Mouse (Mus musculus) c-Kit-negative CD71-positive TER-119-positive erythroid progenitor cells, embryonic 14.5 days (primary cell): ENCODE results near the gene Tcstv1.
"Not testable (repeated sequence)": the region's sequence is repeated elsewhere in the genome, so short reads cannot be mapped to it uniquely, and the experiment has no call there.

Source experiments
- DNase-seq: peaks from one replicate; pipeline ENCODE4 v3.0.0-alpha.2; 2013; ENCODE audit warnings: low read depth, low spot score

Tcstv1 gene

DNA sequence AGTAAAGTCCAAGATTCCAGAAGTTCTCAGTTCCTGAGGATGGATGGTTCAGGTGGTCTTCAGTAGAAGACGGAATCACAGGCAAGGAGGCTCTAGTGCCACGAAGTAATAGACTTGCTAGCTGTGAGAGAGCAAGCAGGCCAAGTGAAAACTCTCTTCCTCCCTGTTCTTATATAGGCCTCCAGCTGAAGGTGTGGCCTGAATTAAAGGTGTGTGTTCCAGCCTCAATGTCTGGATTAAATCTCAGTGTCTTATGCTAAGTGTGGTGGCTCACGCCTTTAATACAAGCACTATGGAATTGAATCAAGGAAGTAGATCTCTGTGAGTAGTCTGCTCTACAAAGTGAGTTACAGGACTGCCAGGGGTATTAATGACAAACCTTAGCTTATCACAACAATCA, at the start of gene Tcstv1:
TSS of gene Tcstv1 (minus strand) at position 101 of the 400 bp plus-strand sequence.
- not testable (repeated sequence) for DNase-seq

DNA sequence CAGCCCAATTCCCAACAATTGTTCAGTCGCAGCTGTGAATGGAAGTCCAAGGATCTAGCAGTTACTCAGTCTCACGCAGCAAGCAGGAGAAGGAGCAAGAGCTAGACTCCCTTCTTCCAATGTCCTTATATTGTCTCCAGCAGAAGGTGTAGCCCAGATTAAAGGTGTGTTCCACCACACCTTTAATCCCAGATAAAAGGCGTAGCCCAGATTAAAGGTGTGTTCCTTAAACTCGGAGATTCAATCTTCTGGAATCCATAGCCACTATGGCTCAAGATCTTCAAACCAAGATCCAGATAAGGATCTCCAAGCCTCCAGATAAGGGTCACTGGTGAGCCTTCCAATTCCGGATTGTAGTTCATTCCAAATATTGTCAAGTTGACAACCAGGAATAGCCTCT, 34.6 kb upstream of the Tcstv1 start, which contains the start of gene Gm21761:
TSS of gene Gm21761 (minus strand) at position 101 of the 400 bp plus-strand sequence.
- DNase-seq, result not testable (repeated sequence)

DNA sequence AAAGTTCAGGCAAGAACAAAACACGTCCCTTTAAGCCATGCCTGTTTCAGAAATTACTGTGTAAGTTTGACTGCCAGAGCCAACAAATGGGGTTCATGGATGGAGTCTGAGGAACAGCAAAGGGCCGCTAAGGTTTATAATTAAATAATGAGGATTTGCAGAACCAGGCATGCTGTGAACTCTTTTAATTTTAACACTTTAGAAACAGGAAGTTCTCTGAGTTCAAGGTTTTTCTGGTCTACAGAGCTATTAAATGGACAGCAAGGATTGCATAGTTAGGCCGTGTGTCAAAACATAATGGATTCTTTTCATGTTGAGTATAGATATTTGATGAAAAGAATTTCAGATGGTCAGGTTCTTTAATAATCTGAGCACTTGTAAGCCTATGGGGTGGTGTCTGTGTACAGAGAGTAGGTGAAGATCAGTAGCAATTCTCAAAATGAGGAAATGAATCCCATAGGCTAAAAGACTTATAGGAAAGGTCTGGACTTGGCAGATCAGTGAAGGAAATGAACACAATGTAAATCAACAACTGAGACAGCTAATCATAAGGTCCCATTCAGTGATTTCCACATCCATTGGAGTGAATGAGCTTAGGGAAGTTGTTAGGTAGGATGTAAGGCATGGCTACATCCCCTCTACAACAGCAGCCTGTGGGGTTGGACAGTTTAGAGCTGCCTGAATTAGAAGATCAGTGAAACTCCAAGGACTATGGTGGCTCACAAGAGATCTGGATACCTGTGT, 30.2 kb upstream of the Tcstv1 start:
- DNase-seq, result not testable (repeated sequence)

DNA sequence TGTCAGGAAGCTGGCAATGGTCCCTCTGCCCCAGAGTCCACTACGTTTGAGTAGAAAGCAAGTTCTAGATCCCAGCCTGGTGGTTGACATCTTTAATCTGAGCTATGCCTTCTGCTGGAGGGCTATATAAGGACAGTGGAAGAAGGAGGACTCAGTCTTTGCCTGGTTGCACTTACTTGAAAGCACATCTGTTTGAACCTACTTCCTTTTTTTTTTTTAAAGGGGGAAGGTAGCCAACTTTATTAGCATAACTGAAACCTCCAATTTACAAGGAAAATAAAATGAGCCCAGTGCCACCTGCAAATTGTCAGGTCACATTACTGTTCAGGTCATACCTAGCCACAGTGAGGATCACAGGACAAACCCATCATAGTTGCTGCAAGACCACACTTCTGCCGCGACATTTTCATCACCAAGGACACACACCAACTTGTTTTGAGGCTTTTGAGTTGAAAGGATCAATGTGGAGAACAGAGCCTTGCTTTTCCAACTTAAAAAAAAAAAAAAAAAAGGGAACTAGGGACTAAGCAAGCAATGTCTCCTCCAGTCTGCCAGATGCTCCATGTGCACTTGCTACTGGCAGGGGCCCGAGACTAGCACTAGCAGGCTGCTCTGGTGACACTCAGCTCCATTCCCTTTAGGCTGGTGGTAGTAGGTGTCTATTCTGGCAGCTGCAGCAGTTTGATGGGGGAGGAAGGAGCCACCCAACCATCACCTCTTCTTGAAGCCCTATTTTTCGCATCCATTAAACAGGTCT, 22.6 kb upstream of the Tcstv1 start:
- not testable (repeated sequence) for DNase-seq

DNA sequence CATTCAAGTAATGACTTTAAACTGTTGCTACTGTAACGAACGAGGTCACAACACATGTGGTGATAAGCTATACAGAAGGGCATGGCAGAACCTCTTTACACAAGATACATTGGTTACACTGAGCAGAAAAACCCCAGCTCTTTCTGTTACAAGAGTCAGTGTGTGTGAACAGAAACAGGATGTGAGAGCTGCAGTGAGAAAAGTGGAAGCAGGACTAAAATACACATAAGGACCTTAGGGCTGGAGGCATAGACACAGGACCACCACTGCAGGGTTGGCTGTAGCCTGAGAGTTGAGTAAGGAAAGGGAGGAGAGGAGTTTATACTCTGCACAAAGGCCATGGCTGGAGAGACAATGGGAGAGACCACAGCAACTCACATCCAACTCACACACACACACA, 21.9 kb upstream of the Tcstv1 start:
- DNase-seq, result not testable (repeated sequence)

DNA sequence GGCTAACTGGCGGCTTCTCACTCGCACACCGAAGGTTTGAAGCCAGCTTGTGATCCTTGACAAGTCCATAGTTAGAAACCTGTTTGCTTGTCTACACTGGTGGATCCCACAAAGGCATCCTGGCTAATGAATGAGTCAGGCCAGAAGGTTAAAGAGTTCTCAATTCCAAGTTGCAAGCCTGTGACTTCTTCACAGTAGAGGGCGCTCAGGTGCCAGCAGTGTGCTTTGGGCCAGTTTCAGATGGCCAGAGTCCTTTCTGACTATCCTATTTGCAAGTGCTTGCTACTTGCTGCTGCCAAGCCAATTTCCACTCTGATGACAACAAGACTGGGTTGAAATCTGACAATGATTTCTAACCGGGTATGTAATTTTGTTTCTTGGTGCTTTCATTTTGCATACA, 4.0 kb upstream of the Tcstv1 start:
- not testable (repeated sequence) for DNase-seq

DNA sequence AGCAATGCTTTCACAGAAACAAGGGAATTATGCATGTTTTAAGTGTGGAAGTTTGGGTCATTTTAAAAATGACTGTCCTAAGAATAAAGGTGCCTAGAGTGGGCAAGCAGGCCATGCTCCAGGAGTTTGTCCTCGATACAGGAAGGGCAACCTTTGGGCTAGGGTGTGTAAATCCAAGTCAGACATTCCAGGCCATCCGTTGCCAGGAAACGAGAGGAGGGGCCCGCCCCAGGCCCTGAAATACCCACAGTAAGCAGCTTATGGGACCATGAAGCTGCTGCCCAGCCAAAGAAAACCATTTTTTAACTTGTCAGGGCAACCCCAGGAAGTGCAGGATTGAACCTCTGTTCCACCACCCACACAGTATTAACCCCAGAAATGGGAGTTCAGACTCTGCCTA, 7.7 kb downstream of the Tcstv1 start:
- not testable (repeated sequence) for DNase-seq

DNA sequence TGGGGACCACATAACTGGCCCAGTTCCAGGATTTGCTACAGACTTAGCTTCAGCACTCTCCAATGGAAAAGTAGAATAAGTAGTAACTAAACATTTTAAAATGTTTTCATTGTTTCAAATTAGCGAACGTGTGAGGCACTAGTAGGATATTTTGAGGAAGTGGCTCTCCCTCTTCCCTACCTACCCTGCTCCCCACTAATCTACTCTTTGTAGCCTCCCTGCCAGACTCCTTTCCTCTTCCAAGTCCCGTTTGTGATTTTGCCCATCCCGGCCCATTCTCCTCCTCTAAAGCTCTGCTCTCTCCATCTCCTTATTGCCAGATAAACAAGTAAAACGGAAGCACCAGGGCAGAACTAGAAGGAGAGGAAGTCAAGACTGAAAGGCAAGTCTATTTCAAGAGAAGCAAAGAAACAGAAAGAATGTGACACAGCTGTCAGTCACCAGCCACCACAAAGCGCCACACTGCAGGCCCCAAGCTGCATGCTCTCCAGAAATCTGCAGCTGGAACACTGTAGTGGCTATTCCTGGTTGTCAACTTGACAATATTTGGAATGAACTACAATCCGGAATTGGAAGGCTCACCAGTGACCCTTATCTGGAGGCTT, 30.1 kb downstream of the Tcstv1 start:
- not testable (repeated sequence) for DNase-seq

DNA sequence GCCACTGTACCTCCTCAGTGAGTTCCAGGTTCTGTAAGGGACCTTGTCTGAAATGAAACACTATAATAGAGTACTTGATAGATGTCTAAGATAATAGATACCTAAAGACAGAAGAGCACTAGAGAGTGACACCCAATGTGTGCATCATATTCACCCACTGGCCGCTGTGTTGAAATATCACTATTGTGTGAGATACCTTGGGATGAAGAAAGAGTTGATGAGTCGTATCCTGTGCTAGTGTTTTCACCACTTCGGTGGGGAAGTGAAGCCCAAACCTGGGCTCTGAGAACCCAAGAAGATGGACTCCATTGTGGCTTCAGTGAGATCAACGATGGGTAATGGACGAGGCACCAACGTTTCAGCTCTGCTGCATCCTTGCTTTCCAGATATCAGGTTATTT, 32.2 kb downstream of the Tcstv1 start:
- DNase-seq, result not testable (repeated sequence)
